Mouse (Mus musculus): ENCODE results near the gene Fan1. TPM values are rescaled to one million over a fixed set of nuclear protein-coding genes. Genes with fewer than 3 reads are reported as not detected.

The Fan1 gene
- polyA plus RNA-seq, 1 experiment from 2014 or later, result 6.4 TPM

DNA sequence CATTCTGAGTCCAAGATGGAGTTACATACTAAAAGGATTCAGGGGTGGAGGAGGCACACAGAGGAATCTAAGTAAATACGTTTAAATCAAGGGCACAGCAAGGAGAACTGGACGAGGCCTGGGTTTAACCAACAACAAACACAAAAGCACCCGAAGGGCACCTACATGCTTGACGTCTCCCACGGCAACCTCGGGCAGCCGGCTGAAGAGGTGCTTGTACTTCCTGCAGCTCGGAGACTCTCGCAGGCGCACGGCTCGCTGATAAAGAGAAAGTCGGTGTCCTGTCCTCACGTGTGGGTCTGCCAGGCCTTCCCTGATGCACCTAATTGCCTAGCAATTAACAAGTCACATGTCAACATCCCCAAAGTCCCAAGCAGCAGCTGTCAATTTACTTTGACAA lies 19.7 kb downstream of the Fan1 start:
- Histone ChIP-seq H3K36me3 (ENCODE audit: control insufficient read depth, insufficient read depth, low read length) (peaks cover 51% of the 10 kb centered on the region), H3K27me3 (replicated peaks; ENCODE audit: control insufficient read depth, insufficient read depth, low read length) (no peaks in the 10 kb centered on the region), H3K4me1 (replicated peaks; ENCODE audit: control insufficient read depth, insufficient read depth, low read length) (no peaks in the 10 kb centered on the region), H3K4me2 (ENCODE audit: low read length) (no peak overlapping the region), H3K27ac (ENCODE audit: low read depth) (no peak overlapping the region), H3K4me3 (ENCODE audit: low read depth, low read length) (no peak overlapping the region), H3K9me3 (ENCODE audit: control insufficient read depth, low read length) (no peaks in the 10 kb centered on the region), H3K9ac (ENCODE audit: low read length) (no peak overlapping the region)
- no peak for ATAC-seq (replicated peaks; ENCODE audit: low FRiP score, low TSS enrichment, low read depth)
- WGBS, result 75% methylated on average over 14 of the region's 14 CpGs
- no peak for DNase-seq (ENCODE audit: low spot score)

DNA sequence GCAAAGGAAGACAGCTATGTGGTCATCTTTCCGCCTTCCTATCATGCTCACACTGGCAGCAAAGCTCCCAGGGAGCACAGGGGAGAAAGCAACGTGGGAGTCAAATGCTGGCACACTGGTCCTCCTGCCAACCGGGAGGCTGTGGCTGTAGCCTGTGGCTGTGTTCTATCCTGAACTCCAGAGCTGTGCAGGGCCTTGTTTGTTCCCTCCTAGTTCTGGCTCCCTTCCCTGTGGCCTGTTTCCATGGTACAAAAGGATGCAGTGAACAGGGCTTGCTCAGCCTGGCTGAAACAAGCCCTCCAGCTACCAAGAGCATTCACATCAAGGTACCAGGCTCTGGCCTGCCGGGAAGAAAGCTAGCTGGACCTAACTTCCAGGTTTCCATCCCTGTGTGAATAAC lies 22.8 kb downstream of the Fan1 start:
- no peak for ATAC-seq (replicated peaks; ENCODE audit: low FRiP score, low TSS enrichment, low read depth)
- H3K4me3 ChIP-seq (ENCODE audit: low read depth, low read length), result no peak overlapping the region
- peaks cover 63% of the 10 kb centered on the region for H3K36me3 ChIP-seq (ENCODE audit: control insufficient read depth, insufficient read depth, low read length)
- H3K27me3 ChIP-seq (replicated peaks; ENCODE audit: control insufficient read depth, insufficient read depth, low read length), result no peaks in the 10 kb centered on the region
- no peak overlapping the region for H3K4me2 ChIP-seq (ENCODE audit: low read length)
- no peak overlapping the region for H3K9ac ChIP-seq (ENCODE audit: low read length)
- H3K4me1 ChIP-seq (replicated peaks; ENCODE audit: control insufficient read depth, insufficient read depth, low read length), result no peaks in the 10 kb centered on the region
- H3K27ac ChIP-seq (ENCODE audit: low read depth), result no peak overlapping the region
- H3K9me3 ChIP-seq (ENCODE audit: control insufficient read depth, low read length), result no peaks in the 10 kb centered on the region
- 88% methylated on average over 4 of the region's 4 CpGs for WGBS
- DNase-seq (ENCODE audit: low spot score), result no peak

DNA sequence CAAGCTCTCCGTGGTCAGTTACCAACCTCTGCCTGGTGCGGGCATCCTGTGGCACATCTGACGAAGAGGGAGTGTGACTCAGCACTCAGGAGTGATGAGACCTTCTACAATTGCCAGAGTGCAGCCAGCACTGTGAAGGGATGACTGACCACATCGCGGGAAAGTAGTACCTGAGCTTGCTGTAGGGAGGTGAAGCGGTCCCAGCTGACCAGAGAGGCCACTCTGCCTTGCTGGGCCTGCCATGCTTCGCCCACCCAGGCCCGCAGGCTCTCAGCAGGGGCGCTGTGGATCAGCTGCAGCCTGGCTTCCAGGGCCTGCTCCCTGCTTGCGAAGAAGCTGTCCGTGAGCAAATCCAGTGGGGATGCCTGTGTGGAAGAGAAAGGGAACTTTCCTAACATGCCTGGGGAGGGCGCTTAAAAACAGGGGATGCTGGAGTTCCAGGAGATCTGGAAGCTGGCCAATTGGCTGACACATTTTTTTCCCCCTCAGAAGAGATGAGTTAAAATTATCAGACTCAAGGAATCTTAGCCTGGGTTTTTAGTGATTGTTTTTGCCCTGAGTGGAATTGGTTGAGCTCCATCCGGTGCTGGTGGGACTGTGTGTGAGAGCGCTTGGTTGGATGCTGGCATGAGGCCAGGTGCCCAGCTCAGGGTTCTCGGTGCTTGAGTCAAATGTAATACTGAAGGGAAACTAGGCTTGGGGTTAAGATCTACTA lies 24.6 kb downstream of the Fan1 start:
- H3K4me1 ChIP-seq (replicated peaks; ENCODE audit: control insufficient read depth, insufficient read depth, low read length), result no peaks in the 10 kb centered on the region
- no peaks in the 10 kb centered on the region for H3K27me3 ChIP-seq (replicated peaks; ENCODE audit: control insufficient read depth, insufficient read depth, low read length)
- peaks cover 64% of the 10 kb centered on the region for H3K36me3 ChIP-seq (ENCODE audit: control insufficient read depth, insufficient read depth, low read length)
- no peak for ATAC-seq (replicated peaks; ENCODE audit: low FRiP score, low TSS enrichment, low read depth)
- H3K27ac ChIP-seq (ENCODE audit: low read depth), result no peak overlapping the region
- H3K9me3 ChIP-seq (ENCODE audit: control insufficient read depth, low read length), result no peaks in the 10 kb centered on the region
- H3K9ac ChIP-seq (ENCODE audit: low read length), result no peak overlapping the region
- H3K4me2 ChIP-seq (ENCODE audit: low read length), result no peak overlapping the region
- H3K4me3 ChIP-seq (ENCODE audit: low read depth, low read length), result no peak overlapping the region
- 85% methylated on average over 15 of the region's 15 CpGs for WGBS
- DNase-seq (ENCODE audit: low spot score), result no peak

DNA sequence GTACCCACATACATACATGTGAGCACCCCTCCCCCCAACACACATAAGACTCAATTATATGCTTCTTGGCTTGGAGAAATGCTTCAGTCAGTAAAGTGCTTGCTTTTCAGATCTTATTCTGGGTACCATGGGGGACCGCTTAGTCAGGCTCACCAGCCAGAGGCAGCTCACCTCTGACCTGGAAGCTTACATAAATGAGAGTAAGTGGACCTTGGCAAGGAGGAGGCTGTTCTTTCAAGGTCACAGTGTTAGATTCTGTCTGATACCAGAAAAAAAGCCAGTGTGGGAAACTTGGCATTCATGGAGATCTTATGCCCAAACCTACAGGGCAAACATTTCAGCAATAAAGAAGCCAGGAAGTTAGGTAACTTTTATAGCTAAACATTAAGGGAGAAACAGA lies 26.1 kb downstream of the Fan1 start:
- DNase-seq (ENCODE audit: low spot score) (no peak), ATAC-seq (replicated peaks; ENCODE audit: low FRiP score, low TSS enrichment, low read depth) (no peak)
- Histone ChIP-seq H3K4me1 (replicated peaks; ENCODE audit: control insufficient read depth, insufficient read depth, low read length) (no peaks in the 10 kb centered on the region), H3K27ac (ENCODE audit: low read depth) (no peak overlapping the region), H3K9me3 (ENCODE audit: control insufficient read depth, low read length) (no peaks in the 10 kb centered on the region), H3K4me3 (ENCODE audit: low read depth, low read length) (no peak overlapping the region), H3K4me2 (ENCODE audit: low read length) (no peak overlapping the region), H3K36me3 (ENCODE audit: control insufficient read depth, insufficient read depth, low read length) (peaks cover 51% of the 10 kb centered on the region), H3K9ac (ENCODE audit: low read length) (no peak overlapping the region), H3K27me3 (replicated peaks; ENCODE audit: control insufficient read depth, insufficient read depth, low read length) (no peaks in the 10 kb centered on the region)
- WGBS, result 92% methylated on average over 1 of the region's 1 CpGs

DNA sequence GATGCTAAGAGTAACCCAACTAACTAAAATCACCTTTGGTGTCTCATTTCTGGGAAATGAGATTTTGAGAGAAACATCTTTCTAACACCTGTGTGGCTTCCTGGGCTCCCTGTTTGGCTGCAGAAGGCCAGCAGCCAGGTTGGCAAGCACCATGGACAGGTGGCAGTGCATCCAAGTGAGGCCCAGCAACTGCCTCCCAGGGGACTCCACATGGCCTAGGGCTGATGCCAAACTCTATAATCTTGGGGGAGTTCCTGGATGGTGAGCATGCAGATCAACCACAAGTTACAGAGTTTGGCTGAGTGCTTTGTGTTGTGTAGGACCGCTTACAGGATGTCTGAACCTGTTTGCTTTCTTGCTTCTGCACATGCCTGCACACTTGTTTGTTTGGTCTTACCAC lies 41.2 kb downstream of the Fan1 start:
- Histone ChIP-seq H3K36me3 (ENCODE audit: control insufficient read depth, insufficient read depth, low read length) (peaks cover 45% of the 10 kb centered on the region), H3K27ac (ENCODE audit: low read depth) (no peak overlapping the region), H3K4me3 (ENCODE audit: low read depth, low read length) (no peak overlapping the region), H3K27me3 (replicated peaks; ENCODE audit: control insufficient read depth, insufficient read depth, low read length) (no peaks in the 10 kb centered on the region), H3K4me1 (replicated peaks; ENCODE audit: control insufficient read depth, insufficient read depth, low read length) (no peaks in the 10 kb centered on the region), H3K9ac (ENCODE audit: low read length) (no peak overlapping the region), H3K9me3 (ENCODE audit: control insufficient read depth, low read length) (no peaks in the 10 kb centered on the region), H3K4me2 (ENCODE audit: low read length) (no peak overlapping the region)
- ATAC-seq (replicated peaks; ENCODE audit: low FRiP score, low TSS enrichment, low read depth) (no peak), DNase-seq (ENCODE audit: low spot score) (no peak)
- 100% methylated on average over 1 of the region's 1 CpGs for WGBS

DNA sequence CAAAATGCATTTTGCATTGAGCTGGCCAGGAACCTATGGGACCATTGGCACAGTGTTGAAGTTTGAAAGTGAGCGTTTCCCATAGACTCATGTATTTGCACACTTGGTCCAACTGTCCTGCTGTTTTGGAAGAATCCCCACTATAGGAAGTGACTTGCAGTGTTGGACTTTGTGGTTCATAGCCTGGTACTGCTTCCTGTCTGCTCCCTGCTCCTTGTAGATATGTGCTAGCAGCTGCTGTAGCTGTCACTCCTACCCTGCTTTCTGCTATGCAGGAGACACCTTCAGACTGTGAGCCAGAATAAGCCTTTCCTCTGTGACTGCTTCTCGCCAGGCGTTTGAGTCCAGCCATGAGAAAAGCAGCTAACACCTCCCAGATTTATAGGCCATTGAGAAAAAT lies 42.6 kb downstream of the Fan1 start:
- H3K9ac ChIP-seq (ENCODE audit: low read length), result no peak overlapping the region
- H3K27me3 ChIP-seq (replicated peaks; ENCODE audit: control insufficient read depth, insufficient read depth, low read length), result no peaks in the 10 kb centered on the region
- no peak overlapping the region for H3K4me2 ChIP-seq (ENCODE audit: low read length)
- H3K36me3 ChIP-seq (ENCODE audit: control insufficient read depth, insufficient read depth, low read length), result peaks cover 40% of the 10 kb centered on the region
- 87% methylated on average over 3 of the region's 3 CpGs for WGBS
- no peak overlapping the region for H3K27ac ChIP-seq (ENCODE audit: low read depth)
- no peaks in the 10 kb centered on the region for H3K4me1 ChIP-seq (replicated peaks; ENCODE audit: control insufficient read depth, insufficient read depth, low read length)
- ATAC-seq (replicated peaks; ENCODE audit: low FRiP score, low TSS enrichment, low read depth) (no peak), DNase-seq (ENCODE audit: low spot score) (no peak)
- H3K9me3 ChIP-seq (ENCODE audit: control insufficient read depth, low read length), result no peaks in the 10 kb centered on the region
- H3K4me3 ChIP-seq (ENCODE audit: low read depth, low read length), result no peak overlapping the region

DNA sequence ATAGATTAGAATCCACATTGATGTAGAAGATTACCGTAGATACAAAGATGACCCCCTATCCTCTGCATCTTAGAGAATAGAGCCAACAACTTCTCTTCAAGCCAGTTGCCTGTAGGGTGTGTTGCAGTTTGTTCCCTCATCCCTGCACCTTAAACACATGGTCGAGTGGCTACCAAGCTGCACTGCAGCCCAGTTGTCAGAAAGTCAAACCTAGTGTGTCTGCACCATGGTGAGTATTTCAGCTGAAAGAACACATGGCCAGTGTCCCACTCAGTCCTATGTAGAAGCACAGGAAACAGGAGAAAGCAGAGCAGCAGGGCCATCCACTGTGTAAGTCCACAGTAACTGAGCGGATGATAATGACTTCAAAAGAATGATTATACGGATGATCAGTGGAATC lies 46.4 kb downstream of the Fan1 start:
- H3K9me3 ChIP-seq (ENCODE audit: control insufficient read depth, low read length), result no peaks in the 10 kb centered on the region
- WGBS, result 90% methylated on average over 4 of the region's 4 CpGs
- no peak overlapping the region for H3K4me2 ChIP-seq (ENCODE audit: low read length)
- H3K27ac ChIP-seq (ENCODE audit: low read depth), result no peak overlapping the region
- no peaks in the 10 kb centered on the region for H3K4me1 ChIP-seq (replicated peaks; ENCODE audit: control insufficient read depth, insufficient read depth, low read length)
- H3K9ac ChIP-seq (ENCODE audit: low read length), result no peak overlapping the region
- H3K4me3 ChIP-seq (ENCODE audit: low read depth, low read length), result no peak overlapping the region
- peaks cover 26% of the 10 kb centered on the region for H3K36me3 ChIP-seq (ENCODE audit: control insufficient read depth, insufficient read depth, low read length)
- ATAC-seq (replicated peaks; ENCODE audit: low FRiP score, low TSS enrichment, low read depth) (no peak), DNase-seq (ENCODE audit: low spot score) (no peak)
- H3K27me3 ChIP-seq (replicated peaks; ENCODE audit: control insufficient read depth, insufficient read depth, low read length), result no peaks in the 10 kb centered on the region

DNA sequence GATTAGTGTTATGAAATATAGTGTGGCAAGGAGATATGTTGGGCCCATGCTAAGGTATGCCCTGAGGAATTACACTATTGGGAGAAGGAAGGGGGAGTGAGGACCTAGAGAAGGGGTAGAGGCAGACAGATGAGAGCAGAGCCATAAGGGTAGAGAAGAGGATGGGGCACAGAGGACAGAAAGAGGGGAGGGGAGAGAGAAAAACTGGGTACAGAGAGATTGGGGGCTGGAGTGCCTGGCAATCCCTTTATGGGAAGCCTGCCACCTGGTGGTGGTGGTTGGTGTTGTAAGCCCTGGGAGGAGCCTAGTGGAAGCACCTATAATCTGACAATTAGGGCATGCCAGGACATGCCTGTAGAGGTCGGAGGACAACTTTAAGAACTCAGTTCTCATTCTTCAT lies 47.0 kb downstream of the Fan1 start:
- H3K36me3 ChIP-seq (ENCODE audit: control insufficient read depth, insufficient read depth, low read length), result peaks cover 23% of the 10 kb centered on the region
- H3K27ac ChIP-seq (ENCODE audit: low read depth), result no peak overlapping the region
- peak; percentile 72 for ATAC-seq (replicated peaks; ENCODE audit: low FRiP score, low TSS enrichment, low read depth)
- H3K4me3 ChIP-seq (ENCODE audit: low read depth, low read length), result no peak overlapping the region
- 14% methylated on average over 1 of the region's 1 CpGs for WGBS
- peak; percentile 87 for DNase-seq (ENCODE audit: low spot score)
- H3K4me2 ChIP-seq (ENCODE audit: low read length), result no peak overlapping the region
- H3K27me3 ChIP-seq (replicated peaks; ENCODE audit: control insufficient read depth, insufficient read depth, low read length), result no peaks in the 10 kb centered on the region
- H3K4me1 ChIP-seq (replicated peaks; ENCODE audit: control insufficient read depth, insufficient read depth, low read length), result no peaks in the 10 kb centered on the region
- no peaks in the 10 kb centered on the region for H3K9me3 ChIP-seq (ENCODE audit: control insufficient read depth, low read length)
- H3K9ac ChIP-seq (ENCODE audit: low read length), result no peak overlapping the region

DNA sequence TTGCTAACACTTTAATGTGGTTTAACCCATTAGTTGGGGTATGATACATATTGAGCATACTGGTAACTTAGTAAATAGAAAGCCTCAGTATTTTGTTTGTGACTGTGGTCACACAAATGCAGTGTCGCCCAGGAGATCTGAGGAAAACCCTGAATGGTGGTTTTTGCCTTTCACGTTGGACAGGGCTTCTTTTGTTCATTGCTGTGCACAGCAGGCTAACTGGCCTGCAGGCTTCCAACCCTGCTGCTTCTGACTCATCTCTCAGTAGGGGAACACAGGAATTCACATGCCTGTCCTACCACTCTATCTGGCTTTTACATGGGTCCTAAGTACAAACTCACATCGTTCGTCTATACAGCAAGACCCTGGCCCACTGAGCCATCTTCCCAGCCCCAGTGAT lies 52.2 kb downstream of the Fan1 start:
- H3K9me3 ChIP-seq (ENCODE audit: control insufficient read depth, low read length), result no peaks in the 10 kb centered on the region
- H3K27me3 ChIP-seq (replicated peaks; ENCODE audit: control insufficient read depth, insufficient read depth, low read length), result no peaks in the 10 kb centered on the region
- H3K4me2 ChIP-seq (ENCODE audit: low read length), result no peak overlapping the region
- no peak overlapping the region for H3K27ac ChIP-seq (ENCODE audit: low read depth)
- no peak overlapping the region for H3K9ac ChIP-seq (ENCODE audit: low read length)
- no peak overlapping the region for H3K4me3 ChIP-seq (ENCODE audit: low read depth, low read length)
- H3K36me3 ChIP-seq (ENCODE audit: control insufficient read depth, insufficient read depth, low read length), result peaks cover 35% of the 10 kb centered on the region
- ATAC-seq (replicated peaks; ENCODE audit: low FRiP score, low TSS enrichment, low read depth) (no peak), DNase-seq (ENCODE audit: low spot score) (no peak)
- 83% methylated on average over 4 of the region's 4 CpGs for WGBS
- no peaks in the 10 kb centered on the region for H3K4me1 ChIP-seq (replicated peaks; ENCODE audit: control insufficient read depth, insufficient read depth, low read length)
